Mouse (Mus musculus): ENCODE data around the gene Dusp8. TPM values are rescaled to one million over a fixed set of nuclear protein-coding genes. Genes with fewer than 3 reads are reported as not detected.

The Dusp8 gene
- polyA plus RNA-seq (2015; fragmentation: Nextera tagmentation; extraction: Ambion mirVana): 122 and 126 TPM in 2 replicates

GRCm38 (mm10) chr7:142095183-142095931 lies at the start of gene Dusp8:
TSS of gene Dusp8 (minus strand) at chr7:142095843.

DNA sequence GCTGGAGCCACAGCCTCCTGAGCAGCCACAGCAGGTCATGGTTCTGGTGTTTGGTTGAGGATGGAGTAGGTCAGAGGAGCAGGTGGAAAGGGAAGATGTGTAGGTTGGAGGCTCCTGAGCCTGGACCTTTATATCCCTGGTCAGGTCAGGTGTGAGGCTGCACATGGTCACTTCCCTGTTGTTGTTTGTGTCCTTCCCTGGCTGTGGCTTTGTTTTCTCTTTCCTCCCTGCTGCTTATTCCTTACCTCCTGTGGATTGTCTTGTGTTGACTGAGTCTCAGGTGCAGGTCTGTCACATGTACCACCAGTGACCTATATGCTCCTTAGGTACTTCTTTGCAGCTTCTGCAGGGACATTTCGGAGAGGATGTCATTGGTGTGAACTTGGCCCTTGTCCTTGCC lies 48.9 kb upstream of the Dusp8 start, which contains the start of gene Gm45337:
Gene Gm45337, minus strand, starts transcription at position 101 of the 400 bp plus-strand sequence.

GRCm38 (mm10) chr7:142135934-142136333 lies 40.3 kb upstream of the Dusp8 start, which contains the start of gene Gm39115:
TSS of gene Gm39115 (minus strand) at chr7:142136034.

GRCm38 (mm10) chr7:142120629-142121028 lies 25.0 kb upstream of the Dusp8 start, which contains the start of gene Gm45618:
TSS of gene Gm45618 (minus strand) at chr7:142120729.

GRCm38 (mm10) chr7:142060931-142061565 lies 34.6 kb downstream of the Dusp8 start, which contains the start of gene Mob2:
TSS of gene Mob2 (minus strand) at chr7:142061065.

Other genes with a start within 250 kb of the Dusp8 start
- 61.3 and 69.3 TPM in 2 replicates for gene Tollip, start 177.3 kb downstream of the Dusp8 start, polyA plus RNA-seq (2015; fragmentation: Nextera tagmentation; extraction: Ambion mirVana)
- gene Brsk2, start 146.1 kb downstream of the Dusp8 start, polyA plus RNA-seq (2015; fragmentation: Nextera tagmentation; extraction: Ambion mirVana): 20.1 and 22.0 TPM in 2 replicates
- gene Mob2, start 34.8 kb downstream of the Dusp8 start, polyA plus RNA-seq (2015; fragmentation: Nextera tagmentation; extraction: Ambion mirVana): 42.3 and 44.3 TPM in 2 replicates
- not detected in 2 replicates for gene Gm45618, start 24.9 kb upstream of the Dusp8 start, polyA plus RNA-seq (2015; fragmentation: Nextera tagmentation; extraction: Ambion mirVana)
- gene Gm39115, start 40.2 kb upstream of the Dusp8 start, polyA plus RNA-seq (2015; fragmentation: Nextera tagmentation; extraction: Ambion mirVana): not detected in 2 replicates
- gene Gm45337, start 48.8 kb upstream of the Dusp8 start, polyA plus RNA-seq (2015; fragmentation: Nextera tagmentation; extraction: Ambion mirVana): not detected in 2 replicates
- gene Gm29735, start 61.3 kb upstream of the Dusp8 start, polyA plus RNA-seq (2015; fragmentation: Nextera tagmentation; extraction: Ambion mirVana): not detected in 2 replicates
- not detected in 2 replicates for gene Gm4553, start 69.9 kb upstream of the Dusp8 start, polyA plus RNA-seq (2015; fragmentation: Nextera tagmentation; extraction: Ambion mirVana)
- not detected in 2 replicates for gene Krtap5-2, start 80.2 kb upstream of the Dusp8 start, polyA plus RNA-seq (2015; fragmentation: Nextera tagmentation; extraction: Ambion mirVana)
- not detected in 2 replicates for gene Gm10153, start 94.5 kb upstream of the Dusp8 start, polyA plus RNA-seq (2015; fragmentation: Nextera tagmentation; extraction: Ambion mirVana)
- gene Krtap5-3, start 105.5 kb upstream of the Dusp8 start, polyA plus RNA-seq (2015; fragmentation: Nextera tagmentation; extraction: Ambion mirVana): not detected in 2 replicates
- gene Gm7579, start 116.0 kb upstream of the Dusp8 start, polyA plus RNA-seq (2015; fragmentation: Nextera tagmentation; extraction: Ambion mirVana): not detected in 2 replicates
- gene Krtap5-5, start 134.1 kb upstream of the Dusp8 start, polyA plus RNA-seq (2015; fragmentation: Nextera tagmentation; extraction: Ambion mirVana): not detected in 2 replicates
- gene Gm40460, start 145.2 kb upstream of the Dusp8 start, polyA plus RNA-seq (2015; fragmentation: Nextera tagmentation; extraction: Ambion mirVana): not detected in 2 replicates
- not detected in 2 replicates for gene Gm2431, start 162.5 kb upstream of the Dusp8 start, polyA plus RNA-seq (2015; fragmentation: Nextera tagmentation; extraction: Ambion mirVana)
- gene Gm4559, start 178.5 kb upstream of the Dusp8 start, polyA plus RNA-seq (2015; fragmentation: Nextera tagmentation; extraction: Ambion mirVana): not detected in 2 replicates
- gene Krtap5-1, start 201.3 kb upstream of the Dusp8 start, polyA plus RNA-seq (2015; fragmentation: Nextera tagmentation; extraction: Ambion mirVana): not detected in 2 replicates
- gene Krtap5-4, start 207.7 kb upstream of the Dusp8 start, polyA plus RNA-seq (2015; fragmentation: Nextera tagmentation; extraction: Ambion mirVana): not detected in 2 replicates

All from neural tube, postnatal 0 days (tissue).